Mouse (Mus musculus) heart, adult 2 months (tissue): ENCODE data around the gene Ccdc177.

Experiments used
- CTCF ChIP-seq: fragments of 200-600 bp; IDR thresholded peaks from 2 replicates; pipeline ENCODE4 v1.8.1; 2022; ENCODE audit warnings: antibody characterized with exemption, mild to moderate bottlenecking, moderate library complexity
- EP300 ChIP-seq: fragments of 200-500 bp; IDR thresholded peaks from 2 replicates; pipeline ENCODE4 v1.6.1; 2011; ENCODE audit warnings: low read depth, low read length, control low read depth; ENCODE audit not compliant: insufficient read depth
- POLR2A ChIP-seq: fragments of 200-500 bp; IDR thresholded peaks from 2 replicates; pipeline ENCODE4 v1.6.1; 2011; ENCODE audit warnings: mild to moderate bottlenecking, low read depth, low read length, control low read depth; ENCODE audit not compliant: insufficient read depth

- TF ChIP-seq POLR2A (no peak), CTCF (no peak), EP300 (no peak)
Observed at GRCm38 (mm10) chr12:80751556-80751955, 8.9 kb downstream of the Ccdc177 start.
